Mouse (Mus musculus) Patski (cell line): ENCODE results near the gene Nhsl1. TPM values are rescaled to one million over a fixed set of nuclear protein-coding genes. Genes with fewer than 3 reads are reported as not detected.

Source experiments
- ATAC-seq: fragments of 100-300 bp; one replicate; pipeline ENCODE4 v1.8.0; 2021
- CTCF ChIA-PET: fragments of 350-600 bp; sonication (Branson Sonifier 250); formaldehyde crosslinking; loops from one replicate; lab custom pipeline; 2022; ENCODE audit warnings: inconsistent platforms; lab: Charles Lee
- POLR2A ChIA-PET: fragments of 350-600 bp; sonication (Branson Sonifier 250); formaldehyde crosslinking; loops from one replicate; lab custom pipeline; 2022; ENCODE audit warnings: antibody characterized with exemption, inconsistent platforms; lab: Charles Lee
- DNase-seq: peaks from one replicate; pipeline ENCODE4 v3.0.0-alpha.2; 2011; ENCODE audit warnings: low read depth, low spot score
- H3K27me3 ChIP-seq: fragments of 371-371 bp; one replicate; pipeline ENCODE4 v1.5.1; 2021
- CTCF ChIP-seq: fragments of 100-300 bp; IDR thresholded peaks from one replicate; pipeline ENCODE4 v1.5.1; 2021
- in situ Hi-C: fragments of 300-500 bp; cut with MboI; formaldehyde crosslinking; loops from 3 replicates; pipeline ENCODE4 v1.11.1; 2018; ENCODE audit warnings: low pct_unique_long_range_greater_than_20kb, mixed read lengths
- polyA plus RNA-seq: library from polyadenylated mRNA; unstranded; gene quantifications from one replicate; pipeline ENCODE4 v1.2.3, GENCODE M21; 2021

Nhsl1 gene
- polyA plus RNA-seq, 1 experiment from 2014 or later, result 16.0 TPM

- ChIA-PET CTCF (interaction anchor here (1.6 kb wide), 1 partner anchor 33 kb away, joined by 3 read pairs; no protein-coding TSS in a partner anchor), POLR2A (no interaction called here)
- ATAC-seq, result peak; percentile 45
- no peak for TF ChIP-seq CTCF
- in situ Hi-C loops, result loop anchor here (5.0 to 10.0 kb wide), 3 partner anchors 64 to 521 kb away; partner anchors contain the start of gene Perp
- peak; percentile 79 for DNase-seq
- no peaks in the 10 kb centered on the region for H3K27me3 ChIP-seq
These were observed 4.9 kb downstream of the Nhsl1 start for GRCm38 (mm10) chr10:18323701-18324100.

GRCm38 (mm10) chr10:18328331-18328908, 9.6 kb downstream of the Nhsl1 start:
- CTCF ChIA-PET, result interaction anchor here (1.4 to 2.0 kb wide), 2 partner anchors 9 to 61 kb away, joined by 3 to 4 read pairs; partner anchors contain the start of gene Nhsl1

GRCm38 (mm10) chr10:18329096-18330038, 10.6 kb downstream of the Nhsl1 start:
- no peak for ATAC-seq
- H3K27me3 ChIP-seq, result no peaks in the 10 kb centered on the region
- no peak for TF ChIP-seq CTCF
- in situ Hi-C loops, result loop anchor here (10.0 kb wide), 1 partner anchor 515 kb away; the partner anchor contains the start of gene Perp
- CTCF ChIA-PET, result interaction anchor here (1.4 to 2.0 kb wide), 2 partner anchors 10 to 60 kb away, joined by 3 to 4 read pairs; partner anchors contain the start of gene Nhsl1
- POLR2A ChIA-PET, result interaction anchor here (1.3 kb wide), 1 partner anchor 24 kb away, joined by 4 read pairs; no protein-coding TSS in a partner anchor
- no peak for DNase-seq

More at GRCm38 (mm10) chr10:18328331-18328908, 9.6 kb downstream of the Nhsl1 start:
- DNase-seq (no peak), ATAC-seq (no peak)
- no peaks in the 10 kb centered on the region for H3K27me3 ChIP-seq
- POLR2A ChIA-PET, result no interaction called here
- in situ Hi-C loops, result loop anchor here (10.0 kb wide), 1 partner anchor 516 kb away; the partner anchor contains the start of gene Perp
- no peak for TF ChIP-seq CTCF

GRCm38 (mm10) chr10:18330445-18330844, 11.7 kb downstream of the Nhsl1 start:
- POLR2A ChIA-PET, result interaction anchor here (0.7 to 1.3 kb wide), 2 partner anchors 11 to 22 kb away, joined by 4 to 5 read pairs; no protein-coding TSS in a partner anchor
- no peak for TF ChIP-seq CTCF
- in situ Hi-C loops, result no loop called here
- DNase-seq (no peak), ATAC-seq (no peak)
- no peaks in the 10 kb centered on the region for H3K27me3 ChIP-seq
- CTCF ChIA-PET, result interaction anchor here (2.0 kb wide), 1 partner anchor 59 kb away, joined by 4 read pairs; no protein-coding TSS in a partner anchor

- no peak for ATAC-seq
- no peak for DNase-seq
- CTCF ChIA-PET, result no interaction called here
- no peak for TF ChIP-seq CTCF
- POLR2A ChIA-PET, result no interaction called here
- no peaks in the 10 kb centered on the region for H3K27me3 ChIP-seq
- in situ Hi-C loops, result no loop called here
These were observed 14.8 kb downstream of the Nhsl1 start for GRCm38 (mm10) chr10:18333575-18333974.

- TF ChIP-seq CTCF, result no peak
- POLR2A ChIA-PET, result no interaction called here
- in situ Hi-C loops, result no loop called here
- ATAC-seq, result no peak
- CTCF ChIA-PET, result no interaction called here
- DNase-seq, result no peak
- H3K27me3 ChIP-seq, result no peaks in the 10 kb centered on the region
These were observed 15.4 kb downstream of the Nhsl1 start for GRCm38 (mm10) chr10:18334176-18334575.

GRCm38 (mm10) chr10:18334734-18335133, 15.9 kb downstream of the Nhsl1 start:
- in situ Hi-C loops, result no loop called here
- no peaks in the 10 kb centered on the region for H3K27me3 ChIP-seq
- ChIA-PET CTCF (no interaction called here), POLR2A (no interaction called here)
- no peak for DNase-seq
- no peak for TF ChIP-seq CTCF
- no peak for ATAC-seq

- ATAC-seq, result no peak
- no peaks in the 10 kb centered on the region for H3K27me3 ChIP-seq
- TF ChIP-seq CTCF, result no peak
- in situ Hi-C loops, result no loop called here
- ChIA-PET CTCF (no interaction called here), POLR2A (no interaction called here)
- DNase-seq, result no peak
These were observed 18.9 kb downstream of the Nhsl1 start for GRCm38 (mm10) chr10:18337725-18338124.

GRCm38 (mm10) chr10:18339386-18339785, 20.6 kb downstream of the Nhsl1 start:
- DNase-seq, result no peak
- ChIA-PET POLR2A (no interaction called here), CTCF (no interaction called here)
- no peak for TF ChIP-seq CTCF
- H3K27me3 ChIP-seq, result no peaks in the 10 kb centered on the region
- in situ Hi-C loops, result no loop called here
- ATAC-seq, result no peak

- in situ Hi-C loops, result no loop called here
- no peak for TF ChIP-seq CTCF
- ChIA-PET POLR2A (no interaction called here), CTCF (interaction anchor here (1.2 kb wide), 1 partner anchor 15 kb away, joined by 3 read pairs; no protein-coding TSS in a partner anchor)
- H3K27me3 ChIP-seq, result no peaks in the 10 kb centered on the region
- ATAC-seq, result no peak
- no peak for DNase-seq
These were observed 22.1 kb downstream of the Nhsl1 start for GRCm38 (mm10) chr10:18340930-18341329.
